Mouse (Mus musculus) liver, postnatal 0 days (tissue): Measurements from ENCODE around the gene H2al3. TPM values are rescaled to one million over a fixed set of nuclear protein-coding genes. Genes with fewer than 3 reads are reported as not detected.

ENCODE experiments used
- ATAC-seq: fragments of 200-750 bp; cut with Nextera tagmentation; 2 replicates; pipeline ENCODE4 v1.8.0; 2017; ENCODE audit warnings: mild to moderate bottlenecking, moderate library complexity
- DNase-seq: peaks from one replicate; pipeline ENCODE4 v3.0.0-alpha.2; 2016
- H3K27ac ChIP-seq: fragments of 300-500 bp; sonication (generic); 2 replicates; pipeline ENCODE4 v1.5.1; 2014; ENCODE audit warnings: antibody characterized with exemption, moderate library complexity, mild to moderate bottlenecking, low read depth
- H3K27me3 ChIP-seq: fragments of 300-500 bp; sonication (generic); 2 replicates; pipeline ENCODE4 v1.6.1; 2014; ENCODE audit warnings: low read length, control low read depth, mixed read lengths; ENCODE audit not compliant: insufficient read depth
- H3K36me3 ChIP-seq: fragments of 300-500 bp; sonication (generic); replicated peaks from 2 replicates; pipeline ENCODE4 v1.6.1; 2014; ENCODE audit warnings: mild to moderate bottlenecking, control low read depth, low read length, moderate library complexity, mixed read lengths; ENCODE audit not compliant: insufficient read depth
- H3K4me1 ChIP-seq: fragments of 300-500 bp; sonication (generic); 2 replicates; pipeline ENCODE4 v1.6.1; 2014; ENCODE audit warnings: antibody characterized with exemption, mild to moderate bottlenecking, control low read depth; ENCODE audit not compliant: insufficient read depth
- H3K4me2 ChIP-seq: fragments of 300-500 bp; sonication (generic); 2 replicates; pipeline ENCODE4 v1.6.1; 2014; ENCODE audit warnings: low read depth, mild to moderate bottlenecking, low read length, moderate library complexity, mixed read lengths
- H3K4me3 ChIP-seq: fragments of 300-500 bp; sonication (generic); 2 replicates; pipeline ENCODE4 v1.5.1; 2014; ENCODE audit warnings: low read depth, low read length
- H3K9ac ChIP-seq: fragments of 300-500 bp; sonication (generic); replicated peaks from 2 replicates; pipeline ENCODE4 v1.6.1; 2014; ENCODE audit warnings: mild to moderate bottlenecking, moderate library complexity
- H3K9me3 ChIP-seq: fragments of 300-500 bp; sonication (generic); 2 replicates; pipeline ENCODE4 v1.6.1; 2016; ENCODE audit warnings: mild to moderate bottlenecking, control low read depth, low read length, mixed read lengths
- CTCF ChIP-seq: sonication (generic); IDR thresholded peaks from 2 replicates; pipeline ENCODE4 v1.5.1; 2016; ENCODE audit warnings: antibody characterized with exemption, low read depth
- EP300 ChIP-seq: IDR thresholded peaks from 2 replicates; pipeline ENCODE4 v1.6.1; 2016; ENCODE audit warnings: antibody characterized with exemption, low read depth, mild to moderate bottlenecking
- WGBS: fragments of 180-500 bp; shearing (Covaris S2); extraction: QIAGEN DNeasy Blood & Tissue Kit; methylation state at CpG from one replicate; pipeline ENCODE4 v1.1.7; 2014; ENCODE audit not compliant: insufficient replicate concordance; 5-methylcytosine and 5-hydroxymethylcytosine counted together
- polyA plus RNA-seq: library from polyadenylated mRNA; unstranded; fragments of >200 nt; fragmentation: Nextera tagmentation; extraction: Ambion mirVana; gene quantifications from 2 replicates; pipeline ENCODE4 v1.2.1, GENCODE M21; 2015

Gene H2al3
- polyA plus RNA-seq, 1 experiment from 2014 or later, result not detected

- no peak within 1 kb of the TSS for H3K27ac ChIP-seq
- no peaks in the 10 kb centered on the region for H3K27me3 ChIP-seq
- H3K4me1 ChIP-seq, result no peaks in the 10 kb centered on the region
- 52% methylated on average over 2 of the region's 2 CpGs for WGBS
- no peaks in the 10 kb centered on the region for H3K36me3 ChIP-seq
- DNase-seq, result no peak
- H3K9ac ChIP-seq, result no peak within 1 kb of the TSS
- no peaks in the 10 kb centered on the region for H3K9me3 ChIP-seq
- ATAC-seq, result no peak
- no peak within 1 kb of the TSS for H3K4me2 ChIP-seq
- H3K4me3 ChIP-seq, result no peak within 1 kb of the TSS
- TF ChIP-seq CTCF (no peak), EP300 (no peak)
Observed at GRCm38 (mm10) chrX:9885322-9885721, 35.8 kb downstream of the H2al3 start, which contains the start of gene Sytl5. Gene Sytl5 (plus strand): TSS chrX:9885622.

Other genes starting within 250 kb of the H2al3 start
- gene Dynlt3, start 186.7 kb upstream of the H2al3 start, polyA plus RNA-seq, result 25.2 and 25.5 TPM in 2 replicates
- not detected in 2 replicates for gene Hypm, start 2.8 kb upstream of the H2al3 start, polyA plus RNA-seq
- 0.27 and 0.34 TPM in 2 replicates for gene Sytl5, start 35.9 kb downstream of the H2al3 start, polyA plus RNA-seq